Mouse (Mus musculus) lung, embryonic 16.5 days (tissue): Measurements from ENCODE around the gene 1700001P01Rik. TPM values are rescaled to one million over a fixed set of nuclear protein-coding genes. Genes with fewer than 3 reads are reported as not detected.
A peak's percentile ranks its signal among the peaks of the same experiment; 100 is the strongest.

Experiments used
- ATAC-seq: fragments of 200-750 bp; cut with Nextera tagmentation; 2 replicates; pipeline ENCODE4 v1.8.0; 2017; ENCODE audit warnings: low read depth, mild to moderate bottlenecking, moderate library complexity
- H3K27ac ChIP-seq: fragments of 300-500 bp; sonication (generic); 2 replicates; pipeline ENCODE4 v1.5.1; 2014; ENCODE audit warnings: mild to moderate bottlenecking, control low read depth, low read length
- H3K27me3 ChIP-seq: fragments of 300-500 bp; sonication (generic); 2 replicates; pipeline ENCODE4 v1.6.1; 2014; ENCODE audit warnings: low read depth, low read length, mixed read lengths; ENCODE audit not compliant: control insufficient read depth, insufficient read depth
- H3K36me3 ChIP-seq: fragments of 300-500 bp; sonication (generic); 2 replicates; pipeline ENCODE4 v1.6.1; 2014; ENCODE audit warnings: low read length; ENCODE audit not compliant: control insufficient read depth, insufficient read depth
- H3K4me1 ChIP-seq: fragments of 300-500 bp; sonication (generic); replicated peaks from 2 replicates; pipeline ENCODE4 v1.6.1; 2014; ENCODE audit warnings: low read length, mixed read lengths; ENCODE audit not compliant: control insufficient read depth, insufficient read depth
- H3K4me2 ChIP-seq: fragments of 300-500 bp; sonication (generic); 2 replicates; pipeline ENCODE4 v1.6.1; 2014; ENCODE audit warnings: low read depth, low read length, control low read depth
- H3K4me3 ChIP-seq: fragments of 300-500 bp; sonication (generic); 2 replicates; pipeline ENCODE4 v1.5.1; 2014; ENCODE audit warnings: mild to moderate bottlenecking, low read length, control low read depth
- H3K9ac ChIP-seq: fragments of 300-500 bp; sonication (generic); 2 replicates; pipeline ENCODE4 v1.6.1; 2014; ENCODE audit warnings: low read length, control low read depth
- H3K9me3 ChIP-seq: fragments of 300-500 bp; sonication (generic); 2 replicates; pipeline ENCODE4 v1.6.1; 2016; ENCODE audit warnings: low read length; ENCODE audit not compliant: control insufficient read depth
- WGBS: fragments of 180-500 bp; shearing (Covaris S2); extraction: QIAGEN DNeasy Blood & Tissue Kit; methylation state at CpG from one replicate; pipeline ENCODE4 v1.1.7; 2014; 5-methylcytosine and 5-hydroxymethylcytosine counted together
- polyA plus RNA-seq: library from polyadenylated mRNA; unstranded; fragments of >200 nt; fragmentation: Nextera tagmentation; extraction: Ambion mirVana; gene quantifications from 2 replicates; pipeline ENCODE4 v1.2.1, GENCODE M21; 2015

1700001P01Rik gene
- polyA plus RNA-seq, 1 experiment from 2014 or later = 0.35 TPM

GRCm38 (mm10) chr11:97775186-97775585, 532 bp downstream of the 1700001P01Rik start:
- Histone ChIP-seq H3K36me3 (peaks cover 33% of the 10 kb centered on the region), H3K27me3 (no peaks in the 10 kb centered on the region), H3K4me1 (peaks cover 1% of the 10 kb centered on the region), H3K27ac (no peak overlapping the region), H3K4me3 (no peak overlapping the region), H3K9me3 (no peaks in the 10 kb centered on the region), H3K9ac (no peak overlapping the region), H3K4me2 (no peak overlapping the region)
- ATAC-seq = no peak
- 71% methylated on average over 13 of the region's 13 CpGs for WGBS

- 71% methylated on average over 14 of the region's 14 CpGs for WGBS
- no peak overlapping the region for H3K9ac ChIP-seq
- H3K4me3 ChIP-seq = no peak overlapping the region
- H3K27me3 ChIP-seq = no peaks in the 10 kb centered on the region
- H3K36me3 ChIP-seq = peaks cover under 1% of the 10 kb centered on the region
- no peak overlapping the region for H3K27ac ChIP-seq
- no peaks in the 10 kb centered on the region for H3K9me3 ChIP-seq
- no peak for ATAC-seq
- H3K4me2 ChIP-seq = no peak overlapping the region
- H3K4me1 ChIP-seq = peaks cover 3% of the 10 kb centered on the region; the same call in 1 of the 2 replicates
These were observed 4.3 kb downstream of the 1700001P01Rik start for GRCm38 (mm10) chr11:97771410-97771809.

DNA sequence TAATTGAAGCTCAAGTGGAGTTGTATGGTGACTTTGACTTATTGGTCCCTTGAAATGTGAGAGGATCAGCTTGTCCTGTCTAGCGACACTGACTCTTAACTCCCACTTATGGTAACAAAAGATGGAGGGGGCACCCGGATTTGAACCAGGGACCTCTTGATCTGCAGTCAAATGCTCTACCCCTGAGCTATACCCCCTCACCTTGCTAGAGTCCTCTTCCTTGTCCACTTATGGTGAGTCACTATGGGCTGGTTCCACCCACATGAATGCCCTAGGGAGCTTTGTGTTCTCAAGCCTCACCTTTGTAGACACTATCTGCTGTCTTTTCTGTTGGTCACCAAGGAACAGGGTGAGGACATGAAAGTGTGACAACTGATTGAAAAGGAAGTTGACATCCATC, 6.0 kb downstream of the 1700001P01Rik start:
- Histone ChIP-seq H3K4me2 (no peak overlapping the region), H3K4me1 (peaks cover 10% of the 10 kb centered on the region), H3K36me3 (no peaks in the 10 kb centered on the region), H3K4me3 (no peak overlapping the region), H3K9me3 (no peaks in the 10 kb centered on the region), H3K9ac (no peak overlapping the region), H3K27ac (no peak overlapping the region), H3K27me3 (no peaks in the 10 kb centered on the region)
- 23% methylated on average over 2 of the region's 2 CpGs for WGBS
- ATAC-seq = no peak

DNA sequence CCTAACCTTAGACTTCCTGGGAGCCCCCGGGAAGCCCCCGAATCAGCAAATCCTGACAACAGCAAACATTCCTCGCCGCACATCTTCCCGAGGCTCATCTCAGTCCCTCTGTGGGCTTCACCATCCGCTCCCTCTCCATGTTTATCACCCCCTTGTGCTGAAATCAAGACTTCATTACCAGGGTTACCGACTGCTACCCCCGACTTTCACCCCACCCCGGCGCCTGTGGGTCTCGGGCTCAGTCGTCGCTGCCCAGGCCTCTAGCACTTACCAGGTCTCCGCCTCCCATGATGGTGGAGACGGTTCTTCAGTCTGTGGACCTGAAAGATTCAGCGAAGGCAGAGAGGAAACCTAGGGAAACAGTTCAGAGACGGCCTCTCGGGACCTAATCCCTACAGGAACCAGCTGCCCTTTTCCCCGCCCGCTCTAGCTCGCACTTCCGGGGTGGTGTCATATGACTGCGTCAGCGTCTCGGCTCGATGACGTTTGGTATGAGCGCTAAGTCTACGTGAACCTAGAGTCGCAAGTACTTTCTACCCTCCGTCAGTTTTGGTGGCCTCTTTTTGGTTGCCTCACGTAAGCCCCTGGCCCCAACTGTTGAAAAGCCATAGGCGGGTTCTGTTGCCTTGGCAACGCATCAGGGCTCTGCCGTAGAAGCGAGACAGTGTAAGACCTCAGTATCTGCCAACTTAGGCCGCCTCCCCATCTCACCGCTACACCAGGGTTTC, 9.4 kb downstream of the 1700001P01Rik start, which contains the start of gene Cwc25:
Gene Cwc25, minus strand, starts transcription at position 403 of the 728 bp plus-strand sequence.
- Histone ChIP-seq H3K4me3 (peak within 1 kb of the TSS; percentile 69), H3K27ac (peak within 1 kb of the TSS; percentile 93), H3K27me3 (no peaks in the 10 kb centered on the region), H3K36me3 (peaks cover 12% of the 10 kb centered on the region), H3K4me2 (peak within 1 kb of the TSS; percentile 79), H3K9me3 (no peaks in the 10 kb centered on the region), H3K4me1 (peaks cover 10% of the 10 kb centered on the region), H3K9ac (peak within 1 kb of the TSS; percentile 88)
- under 1% methylated on average over 38 of the region's 38 CpGs for WGBS
- ATAC-seq = peak; percentile 97

GRCm38 (mm10) chr11:97761638-97762037, 14.1 kb downstream of the 1700001P01Rik start:
- Histone ChIP-seq H3K9me3 (no peaks in the 10 kb centered on the region), H3K9ac (no peak overlapping the region), H3K4me2 (no peak overlapping the region), H3K36me3 (peaks cover 22% of the 10 kb centered on the region), H3K4me3 (no peak overlapping the region), H3K4me1 (peaks cover 7% of the 10 kb centered on the region; the same call in 1 of the 2 replicates), H3K27ac (no peak overlapping the region), H3K27me3 (no peaks in the 10 kb centered on the region)
- ATAC-seq = no peak

DNA sequence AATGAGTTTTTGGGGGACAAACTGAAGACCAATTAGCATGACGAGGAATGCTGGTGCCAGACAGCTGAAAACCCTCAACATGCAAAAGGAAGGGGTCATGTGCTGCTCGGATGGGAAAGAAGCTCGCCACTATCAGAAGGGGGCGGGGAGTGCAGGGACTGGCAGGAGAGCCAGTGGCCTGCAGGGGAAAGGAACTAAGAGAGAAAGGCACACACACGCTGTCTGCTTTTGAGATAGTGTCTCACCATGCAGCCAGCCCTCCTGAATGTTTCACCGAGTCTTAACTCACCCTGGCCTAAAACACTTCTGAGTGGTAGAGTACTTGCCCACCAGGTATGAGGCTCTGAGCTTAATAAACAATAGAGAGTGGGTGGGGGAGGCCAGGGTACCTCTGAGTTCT, 16.8 kb downstream of the 1700001P01Rik start:
- no peak overlapping the region for H3K4me2 ChIP-seq
- 68% methylated on average over 6 of the region's 6 CpGs for WGBS
- no peaks in the 10 kb centered on the region for H3K4me1 ChIP-seq
- no peaks in the 10 kb centered on the region for H3K27me3 ChIP-seq
- peaks cover 36% of the 10 kb centered on the region for H3K36me3 ChIP-seq
- no peak overlapping the region for H3K9ac ChIP-seq
- no peak for ATAC-seq
- no peaks in the 10 kb centered on the region for H3K9me3 ChIP-seq
- H3K4me3 ChIP-seq = no peak overlapping the region
- H3K27ac ChIP-seq = no peak overlapping the region

DNA sequence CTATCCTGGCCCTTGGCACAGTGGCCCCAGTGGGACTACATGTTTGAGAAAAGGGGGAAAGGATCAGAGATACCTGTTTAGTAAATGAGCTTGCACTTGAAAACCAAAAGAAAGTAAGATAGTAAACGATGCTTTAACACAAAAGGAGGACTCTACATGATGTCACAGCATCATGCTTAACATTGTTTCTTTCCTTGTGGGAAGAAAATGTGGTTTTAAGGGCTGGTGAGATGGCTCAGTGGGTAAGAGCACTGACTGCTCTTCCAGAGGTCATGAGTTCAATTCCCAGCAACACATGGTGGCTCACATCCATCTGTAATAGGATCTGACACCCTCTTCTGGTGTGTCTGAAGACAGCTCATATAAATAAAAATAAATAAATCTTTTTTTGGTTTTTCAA, 17.6 kb downstream of the 1700001P01Rik start:
- Histone ChIP-seq H3K4me3 (no peak overlapping the region), H3K9ac (no peak overlapping the region), H3K27me3 (no peaks in the 10 kb centered on the region), H3K9me3 (no peaks in the 10 kb centered on the region), H3K36me3 (peaks cover 39% of the 10 kb centered on the region), H3K27ac (no peak overlapping the region), H3K4me2 (no peak overlapping the region), H3K4me1 (no peaks in the 10 kb centered on the region)
- WGBS = 91% methylated on average over 1 of the region's 1 CpGs
- ATAC-seq = no peak

DNA sequence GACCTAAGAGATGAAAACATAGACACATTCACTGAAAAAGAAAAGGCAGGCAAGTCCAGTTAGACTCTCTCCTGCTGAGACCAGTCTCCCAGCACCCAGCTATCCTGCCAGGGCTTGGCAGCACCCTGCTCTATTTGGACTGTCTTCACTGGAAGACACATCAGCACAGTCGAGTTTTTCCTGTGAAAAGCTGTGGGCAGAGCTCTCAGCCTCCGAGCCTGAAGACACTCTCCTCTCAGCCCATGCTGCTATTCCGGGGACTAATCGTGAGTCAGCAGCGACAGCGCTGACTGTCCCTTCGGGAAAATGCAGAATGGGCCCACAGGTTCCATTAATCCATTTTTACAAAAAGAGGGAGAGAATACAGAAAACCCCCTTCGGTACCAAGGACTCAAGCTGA, 22.4 kb downstream of the 1700001P01Rik start:
- Histone ChIP-seq H3K9ac (no peak overlapping the region), H3K36me3 (peaks cover 51% of the 10 kb centered on the region), H3K27ac (no peak overlapping the region), H3K4me2 (no peak overlapping the region), H3K27me3 (no peaks in the 10 kb centered on the region), H3K4me1 (no peaks in the 10 kb centered on the region), H3K9me3 (no peaks in the 10 kb centered on the region), H3K4me3 (no peak overlapping the region)
- 92% methylated on average over 8 of the region's 8 CpGs for WGBS
- ATAC-seq = no peak

DNA sequence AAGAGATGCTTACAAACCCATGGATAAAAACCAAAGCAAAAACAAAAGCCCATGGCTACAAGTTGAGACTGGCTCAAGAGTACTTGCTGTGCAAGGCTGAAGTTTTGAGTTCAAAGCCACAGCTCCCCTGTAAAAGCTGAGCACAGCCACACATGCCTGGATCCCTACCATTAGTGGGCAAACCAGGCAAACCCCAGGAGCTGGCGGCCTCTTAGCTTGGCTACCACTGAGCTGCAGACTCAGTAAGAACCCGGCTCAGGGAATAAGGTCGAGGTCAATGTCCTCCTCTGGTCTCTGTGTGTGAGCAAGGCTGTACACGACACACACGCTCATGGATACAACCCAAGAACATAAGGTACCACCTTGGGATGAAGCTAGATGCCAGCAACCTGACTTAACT, 27.2 kb downstream of the 1700001P01Rik start:
- Histone ChIP-seq H3K4me1 (peaks cover 1% of the 10 kb centered on the region), H3K9me3 (no peaks in the 10 kb centered on the region), H3K4me3 (no peak overlapping the region), H3K27ac (no peak overlapping the region), H3K9ac (no peak overlapping the region), H3K27me3 (no peaks in the 10 kb centered on the region), H3K4me2 (no peak overlapping the region), H3K36me3 (peaks cover 31% of the 10 kb centered on the region)
- ATAC-seq = no peak
- WGBS = 80% methylated on average over 5 of the region's 5 CpGs
